ENCODE assay signal across 8 mouse cellular contexts in genomic region chr12:25160990-25161843, GRCm38 (mm10).
DNase-seq lines count a peak whose midpoint lies in the region; ATAC-seq and TF ChIP-seq lines count a peak whose summit lies in the region.
"Had no signal": no experiment of that assay in that cellular context is flagged by ENCODE, and none has a peak within 500 bp of the region (broad histone marks: within the 10 kb centered on the region; RNA-seq: fewer than 3 reads in every experiment).

No protein-coding gene starts in this region.

- peaks cover 11% of the 10 kb centered on the region; the same call in 1 of the 2 replicates for H3K27me3 ChIP-seq in embryonic facial prominence, embryonic 10.5 days (replicated peaks; ENCODE audit: low read depth, poor library complexity, severe bottlenecking)
- peaks cover 9% of the 10 kb centered on the region; the same call in 1 of the 2 replicates for H3K27me3 ChIP-seq in heart, embryonic 10.5 days (ENCODE audit: insufficient read depth, poor library complexity, severe bottlenecking)
- H3K27me3 ChIP-seq in liver, postnatal 0 days (ENCODE audit: insufficient read depth, low read length), result no peaks in the 10 kb centered on the region

- no peaks in the 10 kb centered on the region for H3K36me3 ChIP-seq in embryonic facial prominence, embryonic 10.5 days (replicated peaks)
- no peaks in the 10 kb centered on the region for H3K36me3 ChIP-seq in heart, embryonic 10.5 days
- no peaks in the 10 kb centered on the region for H3K36me3 ChIP-seq in liver, postnatal 0 days (replicated peaks; ENCODE audit: insufficient read depth, low read length)

- ATAC-seq in liver, postnatal 0 days, result peak; percentile 31; the same call in 1 of the 2 replicates
- ATAC-seq in frontal cortex, adult (ENCODE audit: low TSS enrichment), result no peak; the same call in 1 of the 2 replicates

- no peak for TF ChIP-seq EP300 in liver, postnatal 0 days (IDR thresholded peaks at IDR 0.05; ENCODE audit: low read depth)

- no peak overlapping the region for H3K4me3 ChIP-seq in embryonic facial prominence, embryonic 10.5 days
- H3K4me3 ChIP-seq in heart, embryonic 10.5 days, result no peak overlapping the region
- H3K4me3 ChIP-seq in liver, postnatal 0 days (ENCODE audit: low read depth, low read length), result no peak overlapping the region

- H3K4me1 ChIP-seq in embryonic facial prominence, embryonic 10.5 days, result peaks cover 52% of the 10 kb centered on the region
- peaks cover 45% of the 10 kb centered on the region for H3K4me1 ChIP-seq in heart, embryonic 10.5 days
- H3K4me1 ChIP-seq in liver, postnatal 0 days (ENCODE audit: insufficient read depth), result peaks cover 46% of the 10 kb centered on the region

- 79% methylated on average over 15 of the region's 15 CpGs for WGBS in embryonic facial prominence, embryonic 10.5 days
- 75% methylated on average over 15 of the region's 15 CpGs for WGBS in heart, embryonic 10.5 days
- 69% methylated on average over 15 of the region's 15 CpGs for WGBS in liver, postnatal 0 days (ENCODE audit: insufficient replicate concordance)

- TF ChIP-seq CTCF in liver, postnatal 0 days (IDR thresholded peaks at IDR 0.05; ENCODE audit: low read depth), result peak; percentile 53

- peak; percentile 12 to 17 for DNase-seq in layer of hippocampus, adult 8-10 months (ENCODE audit: low spot score in 2 of 2)
- no peak for DNase-seq in layer of hippocampus, adult 9-10 months (ENCODE audit: low spot score)
- DNase-seq in embryonic facial prominence, embryonic 10.5 days (ENCODE audit: low spot score), result no peak
- DNase-seq in heart, embryonic 10.5 days (ENCODE audit: low spot score), result no peak
- DNase-seq in liver, postnatal 0 days, result no peak
- DNase-seq in Muller cell, postnatal 12 days (ENCODE audit: inconsistent ontology term), result no peak
- DNase-seq: lung, postnatal 4 days had no signal

- no peak overlapping the region for H3K9ac ChIP-seq in liver, postnatal 0 days (replicated peaks)

- H3K9me3 ChIP-seq in embryonic facial prominence, embryonic 10.5 days, result no peaks in the 10 kb centered on the region
- H3K9me3 ChIP-seq in heart, embryonic 10.5 days, result no peaks in the 10 kb centered on the region
- no peaks in the 10 kb centered on the region for H3K9me3 ChIP-seq in liver, postnatal 0 days (ENCODE audit: low read length)

- H3K4me2 ChIP-seq in liver, postnatal 0 days (ENCODE audit: low read depth, low read length), result no peak overlapping the region

- 0 out of 2 replicates have a peak overlapping the region, but pooled peaks have one; percentile 26 for H3K27ac ChIP-seq in embryonic facial prominence, embryonic 10.5 days (replicated peaks)
- H3K27ac ChIP-seq in heart, embryonic 10.5 days, result peak overlapping the region; percentile 62; the same call in 1 of the 2 replicates
- peak overlapping the region; percentile 32; the same call in 1 of the 2 replicates for H3K27ac ChIP-seq in liver, postnatal 0 days (ENCODE audit: low read depth)

Comparison
In these comparisons a context has a peak if more than half of its experiments do, and no peak if none do; other contexts are left out.
1. DNase-seq: peak in layer of hippocampus, adult 8-10 months (2 of 2); none in layer of hippocampus, adult 9-10 months (single experiment), embryonic facial prominence, embryonic 10.5 days (single experiment), heart, embryonic 10.5 days (single experiment), liver, postnatal 0 days (single experiment) and Muller cell, postnatal 12 days (single experiment).
2. Peak in every context shown above with its lines, with median percentiles within 50 percentile points of each other: H3K27ac ChIP-seq.